Mouse (Mus musculus) CD4-positive helper T cell, adult 2 months (primary cell): ENCODE results near the gene Sept11.
A peak's percentile ranks its signal among the peaks of the same experiment; 100 is the strongest.

Experiments
- DNase-seq: peaks from one replicate; pipeline ENCODE4 v3.0.0-alpha.2; 2012; ENCODE audit warnings: low read depth, missing footprints, low spot score

Sept11 gene

DNA sequence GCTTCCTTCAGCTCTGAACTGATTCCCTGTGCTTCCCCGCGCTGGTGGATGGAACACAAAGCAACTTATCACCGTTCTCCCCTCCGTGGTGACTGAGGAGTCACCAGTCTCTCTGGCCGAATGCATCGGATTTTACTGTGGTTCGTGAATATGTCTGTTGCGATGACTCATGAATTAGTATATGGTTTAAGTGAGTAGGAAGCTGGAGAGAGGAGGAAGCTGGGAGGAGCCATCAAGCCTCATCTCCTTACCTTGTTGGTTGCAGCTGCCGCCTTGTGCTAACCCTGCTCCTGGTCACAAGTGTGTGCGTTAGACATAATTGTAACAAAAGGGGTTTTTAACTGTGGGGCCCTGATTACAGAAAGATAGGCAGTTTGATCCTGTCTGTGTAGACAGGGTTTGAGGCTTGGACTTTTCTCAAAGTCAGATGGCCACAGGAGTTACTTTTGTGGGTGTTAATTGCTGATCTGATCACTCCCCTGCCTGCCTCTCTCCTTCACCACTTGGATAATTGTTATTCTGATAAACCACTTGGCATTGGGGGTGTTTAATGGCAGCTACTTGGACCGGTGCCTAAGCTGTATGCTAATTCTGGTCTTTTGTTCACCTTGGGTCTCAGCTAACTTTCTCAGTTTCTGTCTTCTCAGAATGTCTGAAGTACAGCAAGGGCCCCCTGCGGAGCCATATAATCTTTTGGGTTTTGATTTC lies 33.1 kb downstream of the Sept11 start:
- no peak for DNase-seq

- no peak for DNase-seq
Measured at GRCm38 (mm10) chr5:93126930-93127562, 33.8 kb downstream of the Sept11 start.

DNA sequence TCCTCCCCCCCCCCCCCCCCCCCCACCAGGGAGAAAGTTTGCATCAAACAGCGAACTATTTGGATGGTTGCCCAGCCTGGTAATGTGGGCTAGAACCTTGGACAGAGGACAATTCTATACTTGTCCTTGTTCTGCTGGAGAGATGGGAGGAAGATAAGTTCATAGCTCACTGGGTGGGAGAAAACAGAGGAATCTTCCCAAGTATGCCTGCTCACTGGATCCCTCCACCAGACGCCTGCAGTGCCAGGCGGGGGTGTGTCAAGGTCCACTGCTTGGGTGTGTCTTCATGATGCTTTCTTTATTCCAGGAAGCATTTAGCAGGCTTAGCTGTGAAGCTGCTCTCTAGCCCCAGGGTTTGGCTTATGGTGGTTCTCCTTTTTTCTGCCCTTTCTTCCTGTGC lies 34.5 kb downstream of the Sept11 start:
- no peak for DNase-seq

- DNase-seq, result no peak
Measured at GRCm38 (mm10) chr5:93128765-93129164, 35.5 kb downstream of the Sept11 start.

DNA sequence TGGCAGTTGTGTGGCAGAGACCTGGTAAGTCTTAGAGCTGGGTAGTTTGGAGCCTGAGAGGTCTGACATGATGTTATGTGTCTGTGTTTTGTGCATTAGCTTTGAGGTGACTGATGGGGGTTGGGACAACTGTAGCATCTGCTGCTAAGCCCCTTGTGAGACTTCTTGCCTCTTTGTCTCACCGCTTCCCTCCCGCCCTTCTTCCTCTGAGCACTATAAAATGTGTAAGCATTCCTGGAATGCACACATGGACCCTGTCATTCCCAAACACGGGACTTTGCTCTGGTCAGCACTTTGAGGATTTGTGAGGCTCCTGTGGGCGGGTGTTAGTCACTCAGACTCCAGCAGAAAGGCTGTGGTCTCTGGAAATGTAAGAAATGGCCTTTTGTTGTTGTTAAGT lies 36.7 kb downstream of the Sept11 start:
- DNase-seq, result no peak

DNA sequence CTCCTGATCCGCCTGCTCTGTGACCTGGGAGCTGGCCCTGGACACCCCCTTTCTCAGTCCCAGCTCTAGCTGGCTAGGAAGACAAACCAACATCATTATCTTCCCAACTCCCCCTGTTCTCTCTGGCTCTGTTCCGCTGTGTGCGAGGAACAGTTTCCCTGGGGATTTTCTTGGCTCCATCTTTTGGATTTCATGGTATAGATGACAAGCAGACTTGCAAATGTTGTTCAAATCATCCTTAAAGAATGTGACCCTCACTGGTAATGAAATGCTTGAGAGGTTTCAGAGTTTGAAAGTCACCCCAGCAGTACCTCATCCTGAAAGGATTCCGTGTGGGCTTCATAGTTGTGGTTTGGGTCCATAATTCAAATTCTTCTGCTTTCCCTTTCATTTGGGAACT lies 38.2 kb downstream of the Sept11 start:
- no peak for DNase-seq

- peak; percentile 80 for DNase-seq
Measured at GRCm38 (mm10) chr5:93133445-93134244, 40.4 kb downstream of the Sept11 start.

DNA sequence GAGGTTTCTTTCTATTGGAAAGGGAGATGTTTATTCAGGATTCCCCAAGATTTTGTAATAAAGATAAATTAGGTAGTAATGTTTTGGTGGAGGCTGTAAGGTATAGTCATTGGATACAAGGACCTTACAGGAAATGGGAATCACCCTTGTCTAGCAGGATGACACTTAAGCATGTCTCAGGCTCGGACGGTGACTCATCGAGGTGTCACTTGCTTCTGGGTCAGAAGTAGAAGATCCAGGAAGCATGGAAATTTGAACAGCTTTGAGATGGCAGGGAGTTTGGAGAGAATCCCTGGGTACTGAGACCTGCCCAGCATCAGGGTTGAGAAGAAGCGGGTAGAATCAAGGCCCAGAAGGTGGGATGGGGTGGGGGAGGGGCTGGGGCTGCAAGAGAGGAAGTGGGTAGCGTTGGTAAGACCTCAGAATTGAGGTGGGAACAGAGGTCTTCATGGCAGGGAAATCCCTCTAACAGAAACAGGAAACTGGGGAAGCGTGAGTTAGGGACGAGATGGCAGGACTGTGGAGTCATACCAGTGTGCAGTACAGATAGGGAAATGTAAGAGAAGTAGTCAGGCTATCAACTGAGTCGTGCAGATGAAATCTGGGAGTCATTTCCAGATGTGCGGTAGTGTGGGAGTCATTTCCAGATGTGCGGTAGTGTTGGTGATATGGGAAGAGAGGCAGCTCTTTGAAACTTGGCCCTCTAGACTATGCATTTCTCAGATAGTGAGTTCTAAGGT lies 42.3 kb downstream of the Sept11 start:
- peak; percentile 51 for DNase-seq

DNA sequence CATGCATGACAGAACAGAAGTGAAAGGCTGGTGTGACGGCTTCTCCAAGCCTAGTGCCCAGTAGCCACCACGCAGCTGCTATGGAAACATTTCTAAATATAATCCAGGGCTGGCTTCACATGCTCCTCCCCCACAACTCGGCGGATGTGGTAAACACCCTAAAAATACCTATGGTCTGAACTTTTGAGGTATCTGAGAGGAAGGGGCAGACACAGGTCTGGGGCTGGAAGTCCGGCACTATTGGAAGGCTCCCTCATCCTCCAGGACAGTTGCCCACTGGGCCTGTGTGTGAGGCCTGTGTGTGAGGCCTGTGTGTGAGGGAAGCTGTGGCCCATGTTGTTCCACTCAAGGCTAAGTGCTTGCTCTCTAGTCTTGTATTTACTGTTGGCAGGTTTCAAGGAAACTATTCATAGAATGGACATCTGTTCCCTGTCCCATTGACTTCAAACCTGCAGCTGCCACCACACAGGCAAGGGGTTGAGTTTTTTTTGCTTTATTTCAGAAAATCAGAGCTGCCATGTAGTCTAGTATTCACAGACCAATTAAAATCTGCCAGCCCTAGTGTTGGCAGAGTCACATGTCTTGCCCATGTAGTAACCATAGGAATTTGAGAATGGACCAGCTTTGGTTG lies 43.8 kb downstream of the Sept11 start:
- peak; percentile 76 for DNase-seq

DNA sequence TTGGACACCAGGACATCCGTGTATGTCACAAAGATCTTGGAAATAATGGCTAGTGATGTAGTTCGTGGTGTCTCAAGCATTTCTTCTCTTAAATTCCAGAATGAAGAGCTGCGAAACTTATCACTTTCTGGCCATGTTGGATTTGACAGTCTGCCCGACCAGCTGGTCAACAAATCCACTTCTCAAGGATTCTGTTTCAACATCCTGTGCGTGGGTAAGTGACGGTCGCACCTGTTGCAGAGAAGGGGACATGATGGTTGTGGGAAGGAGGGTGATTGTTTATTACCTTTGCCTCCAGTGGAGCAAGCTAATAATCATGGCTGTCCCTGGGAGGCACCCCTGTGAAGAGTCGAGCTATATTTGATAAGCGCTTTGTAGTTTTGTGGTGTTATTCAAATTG lies 46.1 kb downstream of the Sept11 start:
- DNase-seq, result no peak

- no peak for DNase-seq
Measured at GRCm38 (mm10) chr5:93140747-93141146, 47.5 kb downstream of the Sept11 start.

DNA sequence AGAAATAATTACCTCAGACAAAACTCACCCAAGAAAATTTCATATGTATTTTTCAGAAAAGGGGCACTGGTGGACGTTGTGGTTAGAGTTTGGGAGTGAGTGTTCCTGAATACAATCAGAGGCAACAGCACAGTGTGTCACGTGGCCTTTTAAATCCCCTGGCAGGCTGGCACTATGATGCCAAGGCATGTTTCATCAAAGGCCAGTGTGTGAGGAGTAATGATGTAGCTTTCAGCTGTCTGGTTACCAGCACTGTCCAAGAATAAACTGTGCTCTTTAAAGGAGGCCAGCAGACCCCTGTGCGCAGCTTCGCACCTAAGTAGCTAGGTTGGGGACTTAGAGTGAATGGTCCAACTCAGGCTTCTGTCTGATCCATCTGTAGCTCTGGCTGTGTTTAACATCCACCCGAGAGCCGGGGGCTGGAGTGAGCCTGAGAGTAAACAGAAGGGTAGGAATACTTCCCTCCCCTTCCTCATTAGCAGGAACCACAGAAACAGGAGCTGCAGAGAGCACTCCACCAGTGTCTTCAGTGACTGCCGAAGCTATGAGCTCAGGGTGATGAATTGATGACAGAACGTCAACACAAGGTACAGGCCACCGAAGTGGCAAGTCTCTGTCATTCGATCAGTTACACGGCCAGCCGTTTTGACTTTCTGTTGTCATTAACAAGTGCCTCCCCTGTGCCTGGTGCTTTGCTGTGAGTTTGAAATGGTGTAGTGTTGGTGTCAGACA lies 50.3 kb downstream of the Sept11 start:
- DNase-seq, result no peak

- DNase-seq, result no peak
Measured at GRCm38 (mm10) chr5:93144874-93145273, 51.6 kb downstream of the Sept11 start.

GRCm38 (mm10) chr5:93145504-93145903 lies 52.3 kb downstream of the Sept11 start:
- DNase-seq, result no peak

DNA sequence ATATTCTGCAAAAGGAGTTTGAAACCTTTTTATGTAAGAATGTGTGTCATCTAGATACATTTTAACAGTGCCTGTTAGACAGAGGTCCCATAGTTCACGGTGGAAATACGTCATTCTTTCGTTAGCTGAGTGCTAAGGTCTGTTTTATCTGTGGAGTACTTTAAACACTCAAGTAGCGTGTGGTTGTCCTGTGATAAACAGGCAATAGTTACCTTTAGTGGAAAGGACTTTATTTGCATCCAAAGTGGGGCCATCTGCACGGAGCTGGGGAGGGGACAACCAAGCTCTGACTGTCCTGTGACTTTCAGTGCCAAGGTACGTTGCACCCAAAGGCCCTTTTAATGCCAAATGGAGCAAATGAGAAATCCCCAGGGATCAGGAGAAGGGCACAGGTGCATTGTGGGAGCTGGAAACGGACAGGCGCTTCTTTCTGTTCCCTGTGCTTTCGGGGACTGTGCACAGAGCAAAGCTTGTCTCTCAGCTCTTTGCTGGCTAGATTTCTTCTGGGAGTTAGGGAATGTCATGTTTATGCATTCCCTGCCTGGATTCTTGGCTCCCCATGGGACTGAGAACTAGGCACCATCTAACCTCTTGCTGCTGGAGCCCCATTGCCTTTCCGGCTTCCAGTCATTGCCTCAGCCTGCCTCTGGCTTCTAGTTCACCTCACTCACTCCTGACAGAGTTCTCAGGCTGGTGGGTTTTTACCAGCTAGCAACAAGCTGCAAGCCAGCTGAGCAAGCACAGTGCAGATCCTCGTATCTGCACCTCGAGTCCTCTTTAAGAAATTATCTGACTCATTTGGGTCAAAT lies 56.9 kb downstream of the Sept11 start:
- DNase-seq, result no peak

DNA sequence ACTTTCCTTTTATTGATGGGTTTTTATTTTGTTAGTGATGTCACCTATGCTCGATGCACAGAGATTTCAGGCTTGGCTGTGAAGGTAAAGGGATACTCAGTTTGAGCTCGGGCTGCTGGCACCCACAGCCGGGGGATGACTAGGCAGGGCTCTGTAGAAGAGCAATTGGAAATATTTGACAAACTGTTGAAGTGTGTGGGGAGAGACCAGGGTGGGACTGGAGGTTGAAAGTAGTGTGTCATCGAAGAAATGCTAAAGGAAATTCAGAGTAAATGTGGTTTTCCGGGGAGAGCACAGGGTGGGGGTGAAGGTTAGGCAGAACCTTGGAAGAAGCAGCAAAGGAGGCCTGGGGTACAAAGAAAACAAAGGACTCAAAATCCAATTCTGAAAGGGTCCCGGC lies 58.7 kb downstream of the Sept11 start:
- DNase-seq, result peak; percentile 65

- DNase-seq, result peak; percentile 73
Measured at GRCm38 (mm10) chr5:93152451-93152850, 59.2 kb downstream of the Sept11 start.

DNA sequence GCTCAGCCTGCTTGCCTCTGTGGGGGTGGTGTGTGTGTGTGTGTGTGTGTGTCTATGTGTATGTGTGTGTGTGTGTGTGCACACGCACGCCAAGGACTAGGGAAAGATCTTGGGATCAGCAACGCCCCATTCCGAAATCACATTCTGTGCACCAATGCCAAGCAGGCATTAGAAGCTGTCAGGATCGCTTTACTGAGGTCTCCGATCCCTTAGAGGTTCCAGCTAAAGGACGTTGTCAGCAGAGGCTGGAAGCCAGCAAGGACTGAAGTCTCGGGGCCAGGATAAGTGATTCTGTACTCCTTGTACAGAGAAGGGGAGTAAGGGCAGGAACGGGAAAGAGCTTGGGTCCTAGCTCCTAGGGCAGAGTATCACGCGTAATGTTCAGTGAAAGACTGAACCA lies 61.2 kb downstream of the Sept11 start:
- no peak for DNase-seq

- DNase-seq, result peak; percentile 25
Measured at GRCm38 (mm10) chr5:93163541-93163940, 70.3 kb downstream of the Sept11 start.
